Mouse (Mus musculus): ENCODE results near the gene Cpvl. TPM values are rescaled to one million over a fixed set of nuclear protein-coding genes. Genes with fewer than 3 reads are reported as not detected.

Gene Cpvl
- polyA plus RNA-seq (2012; rRNA removed) = 0.10 and 0.19 TPM in 2 replicates

DNA sequence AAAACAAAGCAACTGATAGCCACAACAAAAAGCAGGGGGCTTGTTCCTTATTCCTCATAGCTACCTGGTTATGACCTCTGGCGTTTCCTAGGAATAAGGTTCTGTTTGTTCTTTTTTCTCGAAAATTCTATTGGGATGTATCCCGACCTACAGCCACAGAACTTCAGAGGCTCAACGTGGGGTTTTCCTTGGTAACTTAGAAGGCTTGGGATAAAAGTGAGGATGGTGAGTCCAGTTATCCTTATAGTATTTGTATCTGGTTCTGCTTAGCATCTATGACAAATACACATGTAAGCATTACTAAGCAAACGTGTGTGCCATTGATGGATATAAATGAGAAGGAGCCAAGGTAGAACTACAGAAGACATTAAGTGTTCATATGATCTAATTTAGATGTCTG, at the start of gene Cpvl:
Gene Cpvl, minus strand, starts transcription at position 101 of the 400 bp plus-strand sequence.
- H3K27ac ChIP-seq (ENCODE audit: insufficient read depth, low read depth, low read length) = no peak within 1 kb of the TSS
- H3K36me3 ChIP-seq (ENCODE audit: control insufficient read depth, insufficient read depth, low read length) = no peaks in the 10 kb centered on the region
- H3K4me1 ChIP-seq (ENCODE audit: control insufficient read depth, insufficient read depth, low read length) = no peaks in the 10 kb centered on the region
- DNase-seq = no peak
- WGBS = 87% methylated on average over 5 of the region's 5 CpGs
- no peak within 1 kb of the TSS for H3K4me3 ChIP-seq (ENCODE audit: insufficient read depth, low read depth, low read length)
- no peaks in the 10 kb centered on the region for H3K27me3 ChIP-seq (replicated peaks; ENCODE audit: control insufficient read depth, insufficient read depth, low read length)
- no peak for TF ChIP-seq CTCF (conservative IDR thresholded peaks at IDR 0.05; ENCODE audit: insufficient read depth, insufficient read length, low read depth, low read length)

DNA sequence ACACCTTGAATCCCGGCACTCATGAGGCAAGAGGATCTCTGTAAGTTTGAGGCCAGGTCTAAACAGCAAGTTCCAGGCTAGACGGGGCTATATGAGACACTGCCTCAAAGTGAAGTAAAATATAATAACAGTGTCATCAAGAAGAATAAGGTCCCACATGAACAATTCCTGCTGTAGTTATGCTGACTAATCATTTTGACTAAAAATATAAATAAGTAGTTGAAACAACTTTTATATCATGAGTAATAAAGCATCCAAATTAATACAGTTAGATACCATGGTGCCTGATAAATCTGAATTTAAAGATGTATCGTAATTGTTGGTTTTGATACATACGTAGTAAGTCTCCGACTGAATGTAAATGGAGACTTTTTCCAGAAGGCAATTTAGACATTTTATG, 45.4 kb upstream of the Cpvl start:
- WGBS = 95% methylated on average over 5 of the region's 5 CpGs
- peaks cover 2% of the 10 kb centered on the region; the same call in 1 of the 2 replicates for H3K4me1 ChIP-seq (ENCODE audit: control insufficient read depth, insufficient read depth, low read length)
- no peaks in the 10 kb centered on the region for H3K27me3 ChIP-seq (replicated peaks; ENCODE audit: control insufficient read depth, insufficient read depth, low read length)
- H3K4me3 ChIP-seq (ENCODE audit: insufficient read depth, low read depth, low read length) = no peak overlapping the region
- H3K27ac ChIP-seq (ENCODE audit: insufficient read depth, low read depth, low read length) = no peak overlapping the region
- TF ChIP-seq POLR2A (IDR thresholded peaks at IDR 0.05; ENCODE audit: low read depth, low read length) (no peak), CTCF (conservative IDR thresholded peaks at IDR 0.05; ENCODE audit: insufficient read depth, insufficient read length, low read depth, low read length) (no peak)
- H3K36me3 ChIP-seq (ENCODE audit: control insufficient read depth, insufficient read depth, low read length) = no peaks in the 10 kb centered on the region
- DNase-seq = no peak

DNA sequence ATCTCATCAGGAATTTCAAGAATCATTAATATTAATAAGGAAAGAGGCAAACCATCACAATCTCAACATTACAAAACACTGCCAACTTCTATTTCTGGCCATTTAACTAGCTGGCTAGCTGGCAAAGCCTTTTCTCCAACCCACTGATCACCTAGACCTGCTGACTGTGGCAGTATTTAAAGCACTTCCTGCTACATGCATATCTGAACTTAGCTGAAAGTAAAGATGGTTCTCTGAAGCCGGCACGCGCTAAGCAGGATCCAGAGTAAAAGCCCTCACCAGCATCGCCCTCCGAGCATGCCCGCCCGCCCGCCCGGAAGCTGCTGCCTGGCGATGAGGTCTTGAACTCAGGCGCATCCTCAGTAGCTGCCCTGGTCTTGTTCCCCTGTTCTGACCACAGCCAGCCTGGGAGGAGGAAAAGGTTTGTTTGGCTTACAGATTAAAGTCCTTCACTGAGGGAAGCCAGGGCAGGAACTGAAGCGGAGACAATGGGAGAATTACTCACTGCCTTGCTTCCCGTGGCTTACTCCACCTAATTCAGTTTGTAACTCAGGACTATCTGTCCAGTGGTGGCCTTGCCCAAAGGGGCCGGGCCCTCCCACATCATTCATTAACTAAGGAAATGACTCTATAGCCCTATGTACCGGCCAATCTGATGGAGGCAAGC, 42.8 kb upstream of the Cpvl start:
- Histone ChIP-seq H3K27ac (ENCODE audit: insufficient read depth, low read depth, low read length) (peak overlapping the region; percentile 69), H3K27me3 (replicated peaks; ENCODE audit: control insufficient read depth, insufficient read depth, low read length) (no peaks in the 10 kb centered on the region), H3K36me3 (ENCODE audit: control insufficient read depth, insufficient read depth, low read length) (no peaks in the 10 kb centered on the region), H3K4me3 (ENCODE audit: insufficient read depth, low read depth, low read length) (no peak overlapping the region), H3K4me1 (ENCODE audit: control insufficient read depth, insufficient read depth, low read length) (peaks cover 2% of the 10 kb centered on the region; the same call in 1 of the 2 replicates)
- 24% methylated on average over 15 of the region's 15 CpGs for WGBS
- DNase-seq = peak; percentile 89
- TF ChIP-seq CTCF (conservative IDR thresholded peaks at IDR 0.05; ENCODE audit: insufficient read depth, insufficient read length, low read depth, low read length) (no peak), POLR2A (IDR thresholded peaks at IDR 0.05; ENCODE audit: low read depth, low read length) (no peak)

DNA sequence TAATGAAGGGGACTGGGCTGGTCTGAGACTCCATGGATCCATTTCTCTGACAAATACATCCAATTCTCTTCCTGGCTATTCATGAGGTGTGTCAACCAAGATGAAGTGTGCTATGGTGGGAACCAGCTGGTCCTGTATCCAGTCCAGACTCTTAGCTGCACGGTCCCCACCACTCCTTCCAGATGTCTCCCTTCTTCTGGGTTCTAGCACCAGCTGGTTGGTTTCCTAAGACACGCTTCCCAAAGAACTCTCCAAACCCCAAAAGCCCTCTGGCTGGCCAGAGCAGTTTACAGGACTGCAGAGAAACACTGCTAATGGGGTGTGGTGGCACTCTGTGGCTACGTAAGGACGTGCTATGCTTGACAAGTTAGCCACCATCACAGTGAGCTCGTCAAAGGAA, 40.4 kb upstream of the Cpvl start:
- WGBS = 78% methylated on average over 5 of the region's 5 CpGs
- Histone ChIP-seq H3K27me3 (replicated peaks; ENCODE audit: control insufficient read depth, insufficient read depth, low read length) (no peaks in the 10 kb centered on the region), H3K27ac (ENCODE audit: insufficient read depth, low read depth, low read length) (no peak overlapping the region), H3K4me1 (ENCODE audit: control insufficient read depth, insufficient read depth, low read length) (peaks cover 2% of the 10 kb centered on the region; the same call in 1 of the 2 replicates), H3K4me3 (ENCODE audit: insufficient read depth, low read depth, low read length) (no peak overlapping the region), H3K36me3 (ENCODE audit: control insufficient read depth, insufficient read depth, low read length) (no peaks in the 10 kb centered on the region)
- TF ChIP-seq CTCF (conservative IDR thresholded peaks at IDR 0.05; ENCODE audit: insufficient read depth, insufficient read length, low read depth, low read length) (no peak), POLR2A (IDR thresholded peaks at IDR 0.05; ENCODE audit: low read depth, low read length) (no peak)
- no peak for DNase-seq

DNA sequence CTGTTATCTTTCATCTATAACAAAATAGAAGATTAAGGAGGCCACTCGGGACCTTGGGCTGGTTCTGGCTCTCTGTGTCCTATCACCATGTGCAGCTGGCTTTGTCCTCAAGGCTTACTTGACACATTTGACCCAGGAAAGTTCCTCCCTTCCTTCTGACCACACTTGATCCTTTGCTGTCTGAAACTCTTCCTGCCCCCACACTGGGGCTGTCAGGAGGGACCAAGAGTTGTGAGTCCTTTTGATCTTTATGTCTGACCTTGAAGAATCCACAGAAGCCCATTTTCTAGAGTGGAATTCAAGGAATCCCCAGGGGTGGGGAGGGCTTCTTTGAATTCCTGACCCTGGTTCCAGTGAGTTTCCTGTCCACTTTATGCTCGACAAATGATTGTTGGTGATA, 39.6 kb upstream of the Cpvl start:
- Histone ChIP-seq H3K4me3 (ENCODE audit: insufficient read depth, low read depth, low read length) (no peak overlapping the region), H3K27ac (ENCODE audit: insufficient read depth, low read depth, low read length) (no peak overlapping the region), H3K27me3 (replicated peaks; ENCODE audit: control insufficient read depth, insufficient read depth, low read length) (no peaks in the 10 kb centered on the region), H3K4me1 (ENCODE audit: control insufficient read depth, insufficient read depth, low read length) (peaks cover 2% of the 10 kb centered on the region; the same call in 1 of the 2 replicates), H3K36me3 (ENCODE audit: control insufficient read depth, insufficient read depth, low read length) (no peaks in the 10 kb centered on the region)
- 54% methylated on average over 2 of the region's 2 CpGs for WGBS
- peak; percentile 76 for DNase-seq
- no peak for TF ChIP-seq CTCF (conservative IDR thresholded peaks at IDR 0.05; ENCODE audit: insufficient read depth, insufficient read length, low read depth, low read length)
- no peak for TF ChIP-seq POLR2A (IDR thresholded peaks at IDR 0.05; ENCODE audit: low read depth, low read length)

DNA sequence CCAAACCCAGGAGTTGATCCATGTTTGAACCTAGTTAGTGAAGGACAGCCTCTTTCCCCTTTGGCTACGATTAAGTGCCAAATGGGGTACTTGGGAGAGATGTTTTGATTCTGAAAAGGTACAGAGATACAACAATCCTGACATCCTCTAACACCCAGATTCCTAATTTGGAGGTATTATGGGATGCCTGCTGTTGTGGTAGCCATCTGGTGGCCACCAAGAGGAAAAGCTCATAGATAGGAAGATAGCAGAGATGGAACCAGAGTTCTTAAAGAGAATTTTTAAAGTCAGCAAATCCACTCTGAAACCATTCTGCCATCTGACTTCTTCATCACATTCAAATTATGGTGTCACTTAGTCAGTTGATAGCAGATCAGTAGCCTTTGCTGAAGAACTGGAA, 33.7 kb upstream of the Cpvl start:
- WGBS = 92% methylated on average over 1 of the region's 1 CpGs
- no peak for DNase-seq
- Histone ChIP-seq H3K27me3 (replicated peaks; ENCODE audit: control insufficient read depth, insufficient read depth, low read length) (no peaks in the 10 kb centered on the region), H3K4me3 (ENCODE audit: insufficient read depth, low read depth, low read length) (no peak overlapping the region), H3K4me1 (ENCODE audit: control insufficient read depth, insufficient read depth, low read length) (no peaks in the 10 kb centered on the region), H3K36me3 (ENCODE audit: control insufficient read depth, insufficient read depth, low read length) (no peaks in the 10 kb centered on the region), H3K27ac (ENCODE audit: insufficient read depth, low read depth, low read length) (no peak overlapping the region)
- TF ChIP-seq POLR2A (IDR thresholded peaks at IDR 0.05; ENCODE audit: low read depth, low read length) = no peak
- no peak for TF ChIP-seq CTCF (conservative IDR thresholded peaks at IDR 0.05; ENCODE audit: insufficient read depth, insufficient read length, low read depth, low read length)

DNA sequence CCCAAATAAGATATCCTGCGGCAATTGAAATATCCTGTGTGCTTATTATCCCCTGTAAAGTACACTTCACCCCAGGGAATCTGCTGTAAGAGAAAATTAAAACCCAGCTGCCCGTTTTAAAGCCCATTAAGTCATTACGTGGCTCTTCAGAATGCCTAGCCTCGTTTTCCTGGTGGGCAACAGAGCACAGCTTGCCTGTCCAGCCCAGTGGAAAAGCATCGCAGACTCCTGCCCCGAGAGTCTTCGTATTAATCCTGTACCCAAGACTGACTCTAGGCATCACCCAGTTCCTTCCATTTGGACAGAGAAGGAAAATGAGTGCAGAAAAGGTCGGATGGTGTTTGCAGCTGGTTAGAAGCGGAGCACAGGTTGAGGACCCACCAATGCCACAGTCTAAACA, 31.9 kb upstream of the Cpvl start:
- Histone ChIP-seq H3K27me3 (replicated peaks; ENCODE audit: control insufficient read depth, insufficient read depth, low read length) (no peaks in the 10 kb centered on the region), H3K4me1 (ENCODE audit: control insufficient read depth, insufficient read depth, low read length) (no peaks in the 10 kb centered on the region), H3K36me3 (ENCODE audit: control insufficient read depth, insufficient read depth, low read length) (no peaks in the 10 kb centered on the region), H3K4me3 (ENCODE audit: insufficient read depth, low read depth, low read length) (no peak overlapping the region), H3K27ac (ENCODE audit: insufficient read depth, low read depth, low read length) (no peak overlapping the region)
- TF ChIP-seq CTCF (conservative IDR thresholded peaks at IDR 0.05; ENCODE audit: insufficient read depth, insufficient read length, low read depth, low read length) (no peak), POLR2A (IDR thresholded peaks at IDR 0.05; ENCODE audit: low read depth, low read length) (no peak)
- no peak for DNase-seq
- 67% methylated on average over 9 of the region's 9 CpGs for WGBS
